Mouse (Mus musculus): Measurements from ENCODE around the gene Nle1. TPM values are rescaled to one million over a fixed set of nuclear protein-coding genes. Genes with fewer than 3 reads are reported as not detected.

Nle1 gene
- polyA plus RNA-seq, 1 experiment = not detected

GRCm38 (mm10) chr11:82921691-82922090, 13.5 kb upstream of the Nle1 start:
- no peak overlapping the region for H3K27ac ChIP-seq (ENCODE audit: insufficient read depth, low read depth, low read length)
- no peak overlapping the region for H3K4me3 ChIP-seq (ENCODE audit: insufficient read depth, low read depth, low read length)
- no peak for TF ChIP-seq CTCF (IDR thresholded peaks at IDR 0.05; ENCODE audit: insufficient read depth, low read depth, low read length)
- TF ChIP-seq POLR2A (IDR thresholded peaks at IDR 0.05; ENCODE audit: insufficient read depth, low read depth, low read length) = no peak
- H3K4me1 ChIP-seq (ENCODE audit: control insufficient read depth, insufficient read depth, low read length) = no peaks in the 10 kb centered on the region
- 79% methylated on average over 4 of the region's 4 CpGs for whole genome bisulfite sequencing

GRCm38 (mm10) chr11:82920768-82921167, 12.6 kb upstream of the Nle1 start:
- H3K4me1 ChIP-seq (ENCODE audit: control insufficient read depth, insufficient read depth, low read length) = no peaks in the 10 kb centered on the region
- no peak overlapping the region for H3K27ac ChIP-seq (ENCODE audit: insufficient read depth, low read depth, low read length)
- TF ChIP-seq POLR2A (IDR thresholded peaks at IDR 0.05; ENCODE audit: insufficient read depth, low read depth, low read length) (no peak), CTCF (IDR thresholded peaks at IDR 0.05; ENCODE audit: insufficient read depth, low read depth, low read length) (no peak)
- no peak overlapping the region for H3K4me3 ChIP-seq (ENCODE audit: insufficient read depth, low read depth, low read length)
- 78% methylated on average over 10 of the region's 10 CpGs for WGBS

- TF ChIP-seq CTCF (IDR thresholded peaks at IDR 0.05; ENCODE audit: insufficient read depth, low read depth, low read length) (peak; percentile 91), POLR2A (IDR thresholded peaks at IDR 0.05; ENCODE audit: insufficient read depth, low read depth, low read length) (no peak)
- no peak overlapping the region for H3K27ac ChIP-seq (ENCODE audit: insufficient read depth, low read depth, low read length)
- 7% methylated on average over 16 of the region's 16 CpGs for WGBS
- H3K4me1 ChIP-seq (ENCODE audit: control insufficient read depth, insufficient read depth, low read length) = no peaks in the 10 kb centered on the region
- no peak overlapping the region for H3K4me3 ChIP-seq (ENCODE audit: insufficient read depth, low read depth, low read length)
Observed at GRCm38 (mm10) chr11:82914711-82915352, 6.6 kb upstream of the Nle1 start.

- Histone ChIP-seq H3K27ac (ENCODE audit: insufficient read depth, low read depth, low read length) (no peak overlapping the region), H3K4me3 (ENCODE audit: insufficient read depth, low read depth, low read length) (no peak overlapping the region), H3K4me1 (ENCODE audit: control insufficient read depth, insufficient read depth, low read length) (peaks cover 5% of the 10 kb centered on the region)
- TF ChIP-seq CTCF (IDR thresholded peaks at IDR 0.05; ENCODE audit: insufficient read depth, low read depth, low read length) (no peak), POLR2A (IDR thresholded peaks at IDR 0.05; ENCODE audit: insufficient read depth, low read depth, low read length) (no peak)
- WGBS = 86% methylated on average over 11 of the region's 11 CpGs
Observed at GRCm38 (mm10) chr11:82910679-82911389, 2.6 kb upstream of the Nle1 start.

- 85% methylated on average over 4 of the region's 4 CpGs for WGBS
- H3K27ac ChIP-seq (ENCODE audit: insufficient read depth, low read depth, low read length) = no peak within 1 kb of the TSS
- no peak for TF ChIP-seq CTCF (IDR thresholded peaks at IDR 0.05; ENCODE audit: insufficient read depth, low read depth, low read length)
- TF ChIP-seq POLR2A (IDR thresholded peaks at IDR 0.05; ENCODE audit: insufficient read depth, low read depth, low read length) = no peak
Observed at GRCm38 (mm10) chr11:82910250-82910649, 2.0 kb upstream of the Nle1 start, which contains the start of gene Unc45b. Gene Unc45b, plus strand, starts transcription at chr11:82910550.

GRCm38 (mm10) chr11:82908608-82908989, 388 bp upstream of the Nle1 start:
- no peak for TF ChIP-seq CTCF (IDR thresholded peaks at IDR 0.05; ENCODE audit: insufficient read depth, low read depth, low read length)
- no peak for TF ChIP-seq POLR2A (IDR thresholded peaks at IDR 0.05; ENCODE audit: insufficient read depth, low read depth, low read length)
- Histone ChIP-seq H3K4me1 (ENCODE audit: control insufficient read depth, insufficient read depth, low read length) (peaks cover 5% of the 10 kb centered on the region), H3K4me3 (ENCODE audit: insufficient read depth, low read depth, low read length) (no peak overlapping the region), H3K27ac (ENCODE audit: insufficient read depth, low read depth, low read length) (no peak overlapping the region)
- 70% methylated on average over 10 of the region's 10 CpGs for WGBS

More at GRCm38 (mm10) chr11:82910250-82910649, 2.0 kb upstream of the Nle1 start, which contains the start of gene Unc45b:
- H3K4me3 ChIP-seq (ENCODE audit: insufficient read depth, low read depth, low read length) = no peak within 1 kb of the TSS
- peaks cover 5% of the 10 kb centered on the region for H3K4me1 ChIP-seq (ENCODE audit: control insufficient read depth, insufficient read depth, low read length)

- Histone ChIP-seq H3K27ac (ENCODE audit: insufficient read depth, low read depth, low read length) (no peak overlapping the region), H3K4me3 (ENCODE audit: insufficient read depth, low read depth, low read length) (no peak overlapping the region), H3K4me1 (ENCODE audit: control insufficient read depth, insufficient read depth, low read length) (peaks cover 5% of the 10 kb centered on the region)
- no peak for TF ChIP-seq POLR2A (IDR thresholded peaks at IDR 0.05; ENCODE audit: insufficient read depth, low read depth, low read length)
- TF ChIP-seq CTCF (IDR thresholded peaks at IDR 0.05; ENCODE audit: insufficient read depth, low read depth, low read length) = no peak
- WGBS = 91% methylated on average over 5 of the region's 5 CpGs
Observed at GRCm38 (mm10) chr11:82905816-82906215, 2.4 kb downstream of the Nle1 start.

- H3K4me1 ChIP-seq (ENCODE audit: control insufficient read depth, insufficient read depth, low read length) = peaks cover 5% of the 10 kb centered on the region
- TF ChIP-seq POLR2A (IDR thresholded peaks at IDR 0.05; ENCODE audit: insufficient read depth, low read depth, low read length) (no peak), CTCF (IDR thresholded peaks at IDR 0.05; ENCODE audit: insufficient read depth, low read depth, low read length) (no peak)
- no peak overlapping the region for H3K4me3 ChIP-seq (ENCODE audit: insufficient read depth, low read depth, low read length)
- no peak overlapping the region for H3K27ac ChIP-seq (ENCODE audit: insufficient read depth, low read depth, low read length)
- 62% methylated on average over 8 of the region's 8 CpGs for WGBS
Observed at GRCm38 (mm10) chr11:82904952-82905351, 3.3 kb downstream of the Nle1 start.

GRCm38 (mm10) chr11:82901606-82902310, 6.5 kb downstream of the Nle1 start:
- 94% methylated on average over 20 of the region's 20 CpGs for WGBS
- no peak overlapping the region for H3K4me3 ChIP-seq (ENCODE audit: insufficient read depth, low read depth, low read length)
- no peaks in the 10 kb centered on the region for H3K4me1 ChIP-seq (ENCODE audit: control insufficient read depth, insufficient read depth, low read length)
- no peak overlapping the region for H3K27ac ChIP-seq (ENCODE audit: insufficient read depth, low read depth, low read length)
- TF ChIP-seq CTCF (IDR thresholded peaks at IDR 0.05; ENCODE audit: insufficient read depth, low read depth, low read length) (no peak), POLR2A (IDR thresholded peaks at IDR 0.05; ENCODE audit: insufficient read depth, low read depth, low read length) (no peak)

Data from olfactory bulb, adult 2 months (tissue).